Mouse (Mus musculus): Measurements from ENCODE around the gene 0610010K14Rik. TPM values are rescaled to one million over a fixed set of nuclear protein-coding genes. Genes with fewer than 3 reads are reported as not detected.

The 0610010K14Rik gene
- total RNA-seq, 4 experiments from 2014 or later = 38.2 to 52.6 (median 44.5) TPM

Small RNA genes lying within 50 kb of the gene (microRNA-seq; reads per million reads assigned to microRNA genes)
- 559 to 849 reads per million in 2 experiments for gene Mir195a
- 0 reads per million in 2 experiments for gene Mir497
- 0 reads per million in 2 experiments for gene Mir497b

Other genes with a start within 250 kb of the 0610010K14Rik start
- 100 to 1,000 TPM; 369 to 430 (median 397) TPM for gene Gabarap, start 246.8 kb downstream of the 0610010K14Rik start, total RNA-seq (2022)
- 10 to 100 TPM; 55.7 to 61.0 (median 58.4) TPM for gene Phf23, start 242.1 kb downstream of the 0610010K14Rik start, total RNA-seq (2022)
- 10 to 100 TPM; 13.4 to 27.1 (median 20.5) TPM for gene Dvl2, start 237.3 kb downstream of the 0610010K14Rik start, total RNA-seq (2022)
- gene Acadvl, start 222.5 kb downstream of the 0610010K14Rik start, total RNA-seq (2022) = 100 to 1,000 TPM; 323 to 415 (median 392) TPM
- gene Dlg4, start 221.0 kb downstream of the 0610010K14Rik start, total RNA-seq (2022) = 10 to 100 TPM; 25.7 to 65.4 (median 45.9) TPM
- gene Asgr1, start 183.8 kb downstream of the 0610010K14Rik start, total RNA-seq (2022) = under 1 TPM in 3 of 4 experiments, not detected in 1; 0.31 to 0.75 (median 0.38) TPM
- 1 to 10 TPM in 2 of 4 experiments, under 1 TPM in 2; 0.62 to 2.9 (median 1.1) TPM for gene Asgr2, start 145.3 kb downstream of the 0610010K14Rik start, total RNA-seq (2022)
- 1 to 10 TPM; 3.1 to 6.9 (median 4.2) TPM for gene Mgl2, start 107.6 kb downstream of the 0610010K14Rik start, total RNA-seq (2022)
- 1 to 10 TPM; 3.3 to 7.3 (median 5.4) TPM for gene Clec10a, start 81.7 kb downstream of the 0610010K14Rik start, total RNA-seq (2022)
- 1 to 10 TPM in 2 of 4 experiments, under 1 TPM in 2; 0.23 to 2.0 (median 0.86) TPM for gene Slc16a11, start 25.2 kb downstream of the 0610010K14Rik start, total RNA-seq (2022)
- 1 to 10 TPM; 4.4 to 9.4 (median 6.6) TPM for gene Slc16a13, start 16.9 kb downstream of the 0610010K14Rik start, total RNA-seq (2022)
- gene Bcl6b, start 8.1 kb downstream of the 0610010K14Rik start, total RNA-seq (2022) = 10 to 100 TPM in 2 of 4 experiments, 1 to 10 TPM in 2; 6.4 to 25.1 (median 10.5) TPM
- gene Gm21988, start 1.9 kb upstream of the 0610010K14Rik start, total RNA-seq (2022) = 1 to 10 TPM; 3.9 to 6.7 (median 5.3) TPM
- gene Rnasek, start 1.9 kb upstream of the 0610010K14Rik start, total RNA-seq (2022) = 100 to 1,000 TPM; 152 to 326 (median 207) TPM
- gene Alox12, start 17.4 kb upstream of the 0610010K14Rik start, total RNA-seq (2022) = 1 to 10 TPM; 1.0 to 2.1 (median 1.7) TPM
- not detected for gene Alox12e, start 84.7 kb upstream of the 0610010K14Rik start, total RNA-seq (2022)
- 1 to 10 TPM in 3 of 4 experiments, under 1 TPM in 1; 0.91 to 4.7 (median 3.3) TPM for gene Alox15, start 114.1 kb upstream of the 0610010K14Rik start, total RNA-seq (2022)
- gene Pelp1, start 172.1 kb upstream of the 0610010K14Rik start, total RNA-seq (2022) = 10 to 100 TPM; 24.2 to 29.9 (median 28.2) TPM
- 10 to 100 TPM; 22.0 to 51.3 (median 33.9) TPM for gene Arrb2, start 194.7 kb upstream of the 0610010K14Rik start, total RNA-seq (2022)
- gene Med11, start 214.0 kb upstream of the 0610010K14Rik start, total RNA-seq (2022) = 10 to 100 TPM; 23.4 to 24.4 (median 24.2) TPM
- 1 to 10 TPM; 1.7 to 4.3 (median 3.0) TPM for gene Zmynd15, start 221.5 kb upstream of the 0610010K14Rik start, total RNA-seq (2022)
- gene Cxcl16, start 222.1 kb upstream of the 0610010K14Rik start, total RNA-seq (2022) = 10 to 100 TPM in 3 of 4 experiments, 1 to 10 TPM in 1; 9.4 to 18.2 (median 16.1) TPM

Measured in adrenal gland, adult 8-10 months (tissue).